Mouse (Mus musculus) heart, adult 11 months (tissue): ENCODE measurements around the gene Vdr.

Experiments used
- DNase-seq: peaks from one replicate; pipeline ENCODE4 v3.0.0; 2022

Gene Vdr

DNA sequence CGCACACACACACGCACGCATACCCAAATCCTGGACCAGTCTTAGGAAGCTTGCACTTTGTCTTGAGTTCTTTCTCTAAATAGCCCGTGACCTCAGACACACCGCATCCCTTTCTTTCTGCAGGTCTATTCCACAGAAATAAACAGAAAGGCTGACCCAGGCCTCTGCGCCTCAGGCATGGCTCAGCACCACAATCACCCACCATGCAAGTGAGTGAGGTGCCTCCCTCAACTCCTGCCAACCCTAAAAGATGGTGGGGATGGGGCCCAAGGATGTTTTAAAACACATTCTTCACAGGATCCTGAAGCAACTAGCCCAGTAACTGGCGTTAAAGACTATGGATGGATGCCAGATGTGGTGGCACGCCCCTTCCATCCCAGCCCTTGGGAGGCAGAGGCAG, 83.0 kb downstream of the Vdr start:
- peak; percentile 87 for DNase-seq

DNA sequence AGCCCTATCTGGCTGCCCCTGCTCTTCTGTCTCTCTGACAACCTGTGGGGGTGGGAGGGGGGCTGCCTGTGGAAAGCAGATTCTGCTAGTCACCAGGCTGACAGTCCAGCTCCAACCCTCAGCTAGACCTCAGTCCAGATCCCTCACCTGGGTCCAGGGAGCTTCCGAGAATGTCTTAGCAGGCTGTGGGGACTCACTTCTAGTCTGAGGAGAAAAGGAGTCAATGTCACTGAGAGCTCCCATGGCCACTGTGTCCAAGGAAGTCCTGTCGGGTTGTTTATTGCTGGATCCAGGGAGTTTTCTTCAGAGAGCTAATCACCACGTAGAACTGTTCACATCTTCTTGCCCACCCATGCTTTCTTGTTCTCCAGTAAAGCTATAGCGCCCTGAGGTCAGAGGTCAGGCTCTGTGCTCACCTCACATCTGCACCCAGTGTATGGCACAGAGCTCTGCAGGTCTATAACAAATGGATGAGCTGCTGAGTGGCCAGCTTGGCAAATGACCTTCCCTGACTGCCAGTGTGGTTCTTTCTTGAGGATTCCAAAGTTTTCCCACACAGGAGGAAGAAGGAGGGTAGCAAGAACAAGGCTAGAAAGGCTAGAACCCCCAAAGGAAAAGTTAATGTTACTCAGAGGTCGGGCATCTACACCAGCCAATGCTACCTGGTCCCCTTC, 83.7 kb downstream of the Vdr start:
- DNase-seq, result peak; percentile 86

DNA sequence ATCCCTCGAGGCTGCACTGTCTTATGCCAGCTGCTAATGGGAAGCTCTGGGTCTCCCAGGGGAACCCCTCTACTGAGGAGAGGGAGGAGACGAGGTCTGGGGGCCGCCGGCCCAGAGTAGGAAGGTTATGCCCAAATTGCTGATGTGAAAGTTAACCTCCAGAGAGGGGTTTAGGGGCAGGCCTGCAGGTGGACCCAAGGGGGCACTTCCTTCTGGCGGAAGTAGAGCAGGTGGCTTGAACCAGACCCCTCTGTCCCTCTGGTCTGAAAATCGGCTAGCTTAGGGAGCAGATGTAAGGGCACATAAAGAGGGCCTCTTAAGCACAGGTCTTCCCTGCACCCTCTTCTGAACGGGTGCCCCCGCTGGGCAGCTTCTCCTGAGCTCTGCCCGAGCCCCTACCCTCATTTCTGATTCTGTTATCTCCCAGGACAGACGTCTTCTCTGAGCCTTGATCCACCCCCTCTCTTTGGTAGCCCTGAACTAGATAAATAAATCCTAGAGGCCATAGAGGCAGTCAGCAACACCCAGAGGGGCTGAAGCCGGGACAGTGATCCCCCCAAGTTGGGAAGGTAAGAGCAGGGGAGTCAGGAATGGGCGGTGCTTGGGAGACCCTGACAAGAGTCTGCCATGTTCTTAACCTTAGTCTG, 84.4 kb downstream of the Vdr start:
- DNase-seq, result no peak

DNA sequence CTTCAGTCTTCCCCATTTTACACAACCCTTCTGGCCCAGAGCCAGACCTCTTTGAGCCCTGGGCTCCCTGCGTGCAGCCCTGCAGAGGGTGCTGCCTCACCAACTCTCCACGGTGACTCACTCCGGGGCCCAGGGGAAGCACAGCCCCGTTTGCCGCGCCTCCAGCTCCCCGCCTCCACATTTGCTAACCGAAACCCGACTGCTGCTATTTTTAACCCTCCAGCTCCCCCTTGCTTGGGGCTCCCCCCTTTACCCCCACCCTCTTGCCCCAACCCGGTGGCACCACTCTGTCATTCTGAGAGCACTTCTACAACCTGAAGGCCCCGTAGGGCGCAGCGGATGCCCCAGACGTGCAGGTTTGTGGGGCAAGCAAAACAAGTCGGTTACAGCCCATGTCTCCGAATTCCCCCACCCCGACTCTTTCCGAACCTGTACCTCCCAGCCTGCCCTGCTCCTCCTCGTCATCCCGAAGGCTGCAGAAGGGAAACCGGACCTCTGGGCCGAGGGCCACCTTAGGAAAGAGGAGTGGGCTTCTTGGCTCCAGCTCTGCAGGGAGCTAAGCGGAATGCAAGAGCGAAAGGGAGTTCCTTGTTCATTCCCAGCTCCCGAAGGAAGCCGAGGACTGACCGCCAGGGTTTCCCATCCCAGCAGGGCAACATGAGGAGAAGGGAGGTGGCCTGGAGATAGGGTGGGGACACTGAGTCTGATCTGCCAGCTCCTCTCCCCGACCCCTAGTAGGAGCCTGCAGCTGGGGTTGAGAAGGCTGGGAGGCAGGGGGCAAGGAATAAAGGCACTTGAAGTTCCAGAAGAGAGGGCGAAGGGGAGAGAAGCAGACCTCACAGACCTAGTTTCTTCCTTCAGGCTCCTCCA, 85.1 kb downstream of the Vdr start:
- DNase-seq, result peak; percentile 99

DNA sequence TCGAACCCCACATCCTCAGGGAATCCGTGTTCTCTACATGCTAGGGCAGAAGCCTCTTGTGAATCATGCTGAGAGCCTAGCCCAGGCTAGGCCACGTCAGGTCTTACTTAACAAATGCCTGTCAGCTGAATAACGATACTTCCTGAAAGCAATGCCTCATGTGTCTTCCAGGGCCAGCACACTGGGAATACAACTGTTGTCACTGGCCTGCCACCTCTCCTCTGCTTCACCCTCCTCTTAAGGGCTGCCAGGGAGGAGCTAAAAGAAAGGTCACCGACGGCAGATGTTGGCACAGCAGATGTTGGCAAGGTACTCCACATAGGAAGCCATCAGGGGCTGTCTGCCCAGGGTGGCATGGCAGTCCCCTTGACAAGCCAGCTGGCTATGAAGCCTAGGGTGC, 86.4 kb downstream of the Vdr start:
- DNase-seq, result peak; percentile 98

DNA sequence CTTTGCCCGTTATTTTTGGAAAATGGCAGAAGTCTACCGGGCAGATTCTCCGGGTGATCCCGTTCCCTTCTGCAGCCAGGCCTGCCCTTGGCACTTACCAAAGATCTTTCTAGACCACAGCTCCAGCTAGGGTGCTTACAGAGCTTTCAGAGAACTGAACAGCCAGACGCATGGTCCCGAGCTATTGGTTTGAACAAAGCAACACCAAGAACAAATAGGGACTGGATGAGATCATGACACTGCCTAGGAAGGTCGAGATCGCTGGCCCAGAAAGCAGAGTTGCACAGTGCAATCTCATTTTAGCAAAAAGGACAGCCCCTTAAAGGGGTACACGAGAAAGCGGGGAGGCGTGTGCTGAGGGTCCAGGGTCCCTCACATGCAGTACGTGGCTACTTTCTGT, 87.0 kb downstream of the Vdr start:
- peak; percentile 90 for DNase-seq

DNA sequence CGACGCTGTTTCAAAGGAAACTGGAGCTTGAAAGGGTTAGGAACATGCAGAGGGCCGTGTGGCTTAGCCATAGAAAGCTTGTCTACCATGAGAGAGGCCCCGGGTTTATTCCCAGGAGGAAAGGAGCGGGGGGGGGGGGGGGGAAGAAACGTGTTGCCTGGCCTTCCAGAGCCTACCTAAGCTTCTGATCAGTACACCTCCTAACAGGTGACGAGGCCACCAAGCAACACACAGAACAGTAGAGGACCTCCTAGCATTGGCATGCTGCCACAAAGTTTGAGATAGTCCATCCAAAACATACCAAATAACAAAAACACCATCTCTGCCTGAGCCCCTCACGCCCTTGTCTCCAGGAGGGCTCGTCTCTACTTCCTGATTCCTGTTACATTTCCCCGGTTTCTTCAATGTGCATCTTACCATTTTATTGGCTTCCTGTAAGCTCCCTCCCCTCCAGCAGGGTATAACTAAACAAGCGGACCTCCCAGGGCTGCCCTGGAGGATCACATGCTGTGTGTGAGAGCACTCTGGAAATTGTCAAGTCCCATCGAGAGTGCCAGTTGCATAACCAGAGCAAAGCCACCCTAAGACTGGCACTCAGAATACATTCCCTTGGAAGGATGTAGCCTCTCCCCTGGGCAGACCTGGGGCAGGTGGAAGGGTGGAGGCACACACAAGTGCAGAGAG, 87.7 kb downstream of the Vdr start:
- peak; percentile 95 for DNase-seq

DNA sequence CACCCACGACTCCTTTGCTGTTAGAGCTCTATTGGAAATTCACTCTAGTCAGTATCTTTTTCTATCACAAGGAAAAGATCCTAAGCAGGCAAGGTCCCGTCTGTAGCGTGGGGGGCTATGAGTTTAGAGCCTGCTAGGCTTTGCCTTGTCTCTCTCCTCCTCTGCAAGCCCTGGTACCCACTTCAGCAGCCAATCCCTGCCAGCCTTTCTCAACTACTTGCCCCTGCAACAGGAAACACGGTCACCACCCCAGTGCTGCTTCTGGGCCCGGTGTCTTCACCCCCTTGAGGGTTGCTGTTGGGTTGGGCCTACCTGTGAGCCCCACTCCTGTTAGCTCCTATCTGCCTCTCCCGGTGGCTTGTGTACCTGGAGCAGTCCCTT, 88.5 kb downstream of the Vdr start:
- DNase-seq, result peak; percentile 94

DNA sequence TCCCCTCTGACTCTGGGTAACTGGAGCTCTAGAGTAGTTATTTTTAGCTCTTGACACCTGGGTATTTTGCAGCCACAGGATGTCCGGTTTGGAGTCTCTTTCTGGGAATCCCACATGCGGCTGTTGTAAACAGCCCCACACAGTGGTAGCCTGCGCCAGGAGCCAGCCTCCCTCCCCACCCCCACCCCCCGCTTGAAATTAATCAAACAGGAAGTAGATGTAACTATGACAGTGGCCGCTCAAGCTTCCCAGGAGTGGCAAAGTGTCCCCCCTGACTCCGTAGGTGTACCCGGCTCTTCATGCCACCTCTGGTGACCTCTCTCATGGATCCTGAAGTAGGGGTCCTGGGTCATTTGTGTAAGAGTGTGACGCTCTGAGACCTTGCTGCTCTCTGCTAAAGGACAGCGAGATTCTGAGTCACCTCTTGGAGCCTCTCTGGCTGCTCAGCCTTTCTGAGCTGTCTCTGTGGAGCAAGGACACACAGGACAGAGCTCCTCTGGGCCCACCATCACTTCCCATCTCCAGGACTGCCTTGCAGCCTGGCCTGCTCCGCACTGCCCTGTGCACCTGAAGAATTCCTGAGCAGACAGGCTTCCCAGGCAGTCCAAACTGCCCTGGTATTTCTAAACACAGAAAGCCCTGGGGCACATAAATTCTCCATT, 89.0 kb downstream of the Vdr start:
- DNase-seq, result peak; percentile 98

DNA sequence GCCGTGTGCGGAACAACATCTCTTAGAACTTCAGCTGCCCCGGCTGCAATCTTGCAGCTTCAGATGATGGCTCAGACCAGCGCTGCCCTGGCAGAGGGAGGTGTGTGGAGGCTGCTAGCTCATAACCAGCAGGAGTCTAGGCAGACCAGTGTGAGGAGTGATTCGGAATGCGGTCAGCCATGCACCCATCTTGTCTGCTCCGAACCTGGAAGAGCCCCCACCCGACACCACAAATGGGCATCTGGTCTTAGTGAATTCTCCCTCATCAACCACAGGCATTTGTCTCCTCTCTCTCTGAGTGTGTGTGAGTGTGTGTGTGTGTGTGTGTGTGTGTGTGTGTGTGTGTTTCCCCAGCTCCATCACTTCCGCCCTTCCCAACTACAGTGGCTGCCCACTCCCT, 90.5 kb downstream of the Vdr start:
- peak; percentile 90 for DNase-seq

DNA sequence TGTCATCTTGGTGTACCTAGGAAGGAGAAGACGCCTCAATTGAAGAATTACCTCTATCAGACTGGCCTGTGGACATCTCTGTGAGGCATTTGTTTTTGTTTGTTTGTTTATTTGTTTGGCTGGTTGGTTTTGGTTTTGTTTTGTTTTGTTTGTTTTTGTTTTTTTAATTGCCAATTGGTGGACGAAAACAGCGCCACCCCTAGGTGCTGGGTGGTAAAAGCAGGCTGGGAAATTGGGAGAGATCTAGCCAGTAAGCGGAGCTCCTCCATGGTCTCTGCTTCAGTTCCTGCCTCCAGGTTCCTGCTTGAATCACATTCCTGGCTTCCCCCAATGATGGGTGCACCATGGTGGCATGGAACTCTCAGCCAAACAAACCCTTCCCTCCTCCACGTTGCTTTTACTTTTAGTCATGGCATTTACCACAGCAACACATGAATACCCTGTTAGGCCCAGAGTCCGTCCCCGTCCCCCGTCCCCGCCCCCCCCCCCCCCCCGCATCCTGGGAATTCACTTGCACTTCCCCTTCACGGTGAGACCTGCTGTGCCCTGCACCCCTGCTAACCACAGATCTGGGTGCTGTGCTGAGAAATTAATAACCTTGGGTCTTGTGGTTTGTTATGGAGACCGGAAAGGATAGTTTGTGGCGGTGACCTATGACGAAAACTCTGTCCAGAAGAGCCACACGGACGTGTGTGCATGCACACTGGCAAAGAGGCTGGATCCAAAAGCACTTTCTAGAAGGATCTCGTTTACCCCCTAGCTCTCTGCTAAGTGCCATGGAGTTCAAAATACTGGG, 94.0 kb downstream of the Vdr start:
- no peak for DNase-seq

DNA sequence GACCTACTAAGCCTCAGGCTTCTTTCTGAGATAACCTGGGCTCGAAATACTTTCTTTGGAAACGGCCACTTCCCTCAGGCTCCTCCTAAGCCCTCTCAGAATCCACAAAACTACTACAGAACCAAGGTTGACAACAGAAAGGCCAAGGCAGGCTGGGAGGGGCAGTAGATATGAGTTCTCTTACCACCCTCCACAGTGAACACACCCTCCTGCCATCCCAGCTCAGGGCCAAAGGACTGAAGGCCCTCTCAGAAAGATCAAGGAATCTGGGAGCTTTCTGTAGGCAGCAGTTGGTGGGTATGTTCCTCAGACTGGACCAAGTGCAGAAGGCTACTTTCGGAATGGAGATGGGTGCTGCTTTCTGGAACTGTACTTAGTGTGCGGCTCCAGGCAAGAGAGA, 95.2 kb downstream of the Vdr start:
- no peak for DNase-seq

DNA sequence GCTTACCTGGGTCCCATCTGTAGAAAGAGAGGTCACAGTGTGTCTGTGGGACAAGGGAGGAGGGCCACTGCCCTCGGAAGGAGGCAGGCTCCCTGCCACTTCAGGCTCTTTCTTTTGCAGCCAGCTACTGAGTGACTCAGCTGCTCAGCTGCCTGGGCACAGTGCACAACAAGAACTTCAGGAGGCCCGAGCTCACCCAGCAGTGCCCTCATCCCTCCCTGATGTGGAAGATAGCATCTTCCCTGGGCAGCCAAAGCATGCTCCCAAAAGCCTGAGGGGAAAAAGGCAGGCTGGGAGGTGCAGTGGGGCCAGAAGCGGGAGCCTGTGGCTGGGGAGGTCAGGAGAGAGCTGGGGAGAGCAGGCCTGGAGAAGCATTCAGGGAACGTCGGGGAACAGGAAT, 95.7 kb downstream of the Vdr start:
- peak; percentile 92 for DNase-seq

DNA sequence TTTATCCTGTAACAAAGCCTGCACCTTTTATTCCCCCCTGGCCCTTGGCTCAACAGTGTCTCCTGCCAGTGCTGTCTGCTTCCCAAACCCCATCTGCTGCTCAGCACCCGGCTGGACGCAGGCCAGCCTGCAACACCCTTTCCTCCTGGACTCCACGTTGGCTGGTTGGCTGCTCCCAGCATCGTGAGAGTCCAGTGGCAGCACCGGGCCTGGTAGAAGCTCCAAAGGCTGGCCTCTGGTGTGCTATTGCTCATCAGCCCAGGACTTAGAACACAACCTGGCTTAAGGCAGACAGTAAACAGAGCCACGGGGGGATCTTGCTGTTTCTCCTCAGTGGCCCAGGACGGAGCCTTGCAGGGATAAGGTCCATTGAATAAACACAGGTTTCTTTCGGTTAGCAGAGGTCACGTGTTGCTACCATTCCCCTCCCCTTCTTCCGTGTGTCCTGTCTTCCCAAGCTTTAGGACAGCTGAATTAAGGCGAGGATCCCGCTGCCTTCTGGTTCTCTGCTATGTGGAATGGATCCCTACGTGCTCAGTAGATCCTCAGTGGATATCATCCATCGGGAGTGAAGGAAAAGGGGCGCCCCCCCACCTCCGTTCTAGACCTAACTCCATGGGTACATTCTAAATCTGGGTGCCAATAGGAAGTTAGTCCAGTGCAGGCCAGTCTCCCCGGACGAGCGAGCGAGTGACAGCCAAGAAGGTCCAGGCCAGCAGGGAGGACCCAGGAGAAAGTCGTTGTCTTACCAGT, 96.8 kb downstream of the Vdr start:
- peak; percentile 98 for DNase-seq

DNA sequence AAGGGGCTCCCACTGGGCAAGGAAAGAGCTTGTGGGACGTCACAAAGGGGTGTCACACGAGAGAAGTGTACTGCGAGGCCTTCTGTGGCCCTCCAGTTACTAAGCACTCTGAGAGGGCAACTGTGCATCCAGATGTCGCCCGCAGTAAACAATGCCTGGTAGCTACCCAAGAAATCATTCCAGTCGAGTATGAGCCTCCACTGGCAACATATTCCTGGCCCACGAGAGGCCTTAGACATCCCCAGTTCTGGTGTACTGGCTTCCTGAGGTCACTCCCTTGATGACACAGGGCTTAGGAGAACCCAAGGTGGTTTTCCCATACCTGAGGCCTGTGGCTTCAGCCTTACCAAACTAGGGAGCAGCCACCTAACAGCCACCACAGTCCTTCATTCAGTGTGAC, 97.6 kb downstream of the Vdr start:
- peak; percentile 92 for DNase-seq

DNA sequence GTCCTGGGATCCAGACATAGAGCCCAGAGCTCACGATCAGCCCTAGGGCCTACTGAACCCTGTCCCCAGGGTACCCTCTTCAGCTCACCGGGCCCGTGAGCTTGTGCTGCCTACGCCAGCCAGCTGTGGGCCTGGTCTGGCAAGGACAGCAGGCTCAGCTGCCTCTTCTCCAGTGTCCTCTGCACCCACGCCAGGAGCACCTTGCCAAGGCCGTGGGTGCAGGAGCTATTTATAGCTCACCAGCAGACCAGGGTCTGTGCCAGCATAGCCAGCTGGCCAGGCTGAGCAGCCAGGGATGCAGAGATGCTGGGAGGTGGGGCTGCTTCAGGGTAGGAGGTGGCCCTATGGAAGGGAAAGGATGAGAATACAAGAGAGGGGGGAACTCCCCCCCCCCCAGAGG, 98.3 kb downstream of the Vdr start:
- peak; percentile 99 for DNase-seq

DNA sequence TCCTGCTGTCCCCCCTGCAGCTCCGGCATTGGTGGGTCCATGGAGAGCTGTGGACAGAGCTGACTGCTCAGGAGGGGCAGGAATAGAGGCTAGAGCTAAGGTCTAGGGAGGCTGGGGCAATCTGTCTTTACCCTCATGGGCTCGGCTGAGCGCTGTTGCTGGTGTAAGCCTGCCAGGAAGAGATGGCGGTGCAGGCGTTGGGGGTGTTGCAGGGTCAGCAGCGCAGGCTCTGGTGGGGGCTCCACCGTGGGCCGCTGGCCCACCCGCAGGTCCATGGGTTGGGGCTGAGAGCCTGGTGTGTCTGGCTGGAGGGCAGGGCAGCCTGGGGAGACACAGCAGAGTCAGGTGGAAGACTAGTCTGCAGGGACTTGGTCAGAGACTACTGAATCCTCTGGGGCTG, 99.1 kb downstream of the Vdr start:
- DNase-seq, result peak; percentile 90

DNA sequence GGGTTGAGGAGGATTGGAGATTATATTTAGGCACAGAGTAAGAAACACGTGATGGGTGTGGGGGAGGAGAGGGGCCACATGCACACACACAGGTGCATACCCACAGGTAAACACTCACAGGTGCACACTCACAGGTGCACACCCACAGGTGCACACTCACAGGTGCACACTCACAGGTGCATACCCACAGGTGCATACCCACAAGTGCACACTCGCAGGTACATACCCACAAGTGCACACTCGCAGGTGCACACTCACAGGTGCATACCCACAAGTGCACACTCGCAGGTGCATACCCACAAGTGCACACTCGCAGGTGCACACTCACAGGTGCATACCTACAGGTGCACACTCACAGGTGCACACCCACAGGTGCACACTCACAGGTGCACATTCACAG, 100.0 kb downstream of the Vdr start:
- no peak for DNase-seq

DNA sequence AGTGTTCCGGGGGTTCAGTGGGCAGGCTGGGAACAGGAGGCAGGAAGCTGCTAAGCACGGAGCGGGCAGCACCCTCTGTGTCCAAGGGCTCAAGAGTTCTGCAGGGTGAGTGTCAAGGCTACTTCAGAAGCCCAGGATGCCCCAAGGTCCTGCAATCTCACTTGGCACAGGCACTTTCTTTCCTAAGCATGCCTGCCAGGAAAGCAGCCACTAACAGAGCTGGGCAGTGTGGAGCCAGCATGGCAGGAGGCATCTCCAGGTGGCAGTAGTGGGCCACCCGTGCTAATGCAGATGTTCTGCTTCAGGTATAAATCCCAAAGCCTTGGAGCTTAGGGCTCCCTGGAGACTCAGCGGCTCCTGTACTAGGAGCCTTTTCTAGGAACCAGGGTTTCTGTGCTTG, 100.5 kb downstream of the Vdr start:
- DNase-seq, result peak; percentile 94

DNA sequence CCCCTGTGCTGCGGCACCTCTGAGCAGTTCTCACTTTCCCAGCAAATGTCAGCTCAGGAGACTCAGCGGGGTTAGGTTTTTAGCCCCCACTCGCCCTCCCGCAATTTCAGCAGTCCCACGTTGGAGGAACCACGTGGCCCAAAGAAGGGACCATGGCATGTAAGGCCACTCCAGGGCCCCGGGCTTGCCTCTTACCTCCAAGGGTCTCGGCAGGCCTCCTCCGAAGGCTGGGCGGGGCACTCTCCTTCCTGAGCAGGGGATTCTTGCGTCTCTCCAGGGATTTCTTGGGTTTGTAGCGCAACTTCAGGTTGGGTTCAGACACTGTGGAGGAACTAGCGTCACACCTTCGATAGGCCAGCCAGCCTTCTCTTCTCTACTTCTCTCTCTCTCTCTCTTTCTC, 101.2 kb downstream of the Vdr start:
- DNase-seq, result peak; percentile 92

DNA sequence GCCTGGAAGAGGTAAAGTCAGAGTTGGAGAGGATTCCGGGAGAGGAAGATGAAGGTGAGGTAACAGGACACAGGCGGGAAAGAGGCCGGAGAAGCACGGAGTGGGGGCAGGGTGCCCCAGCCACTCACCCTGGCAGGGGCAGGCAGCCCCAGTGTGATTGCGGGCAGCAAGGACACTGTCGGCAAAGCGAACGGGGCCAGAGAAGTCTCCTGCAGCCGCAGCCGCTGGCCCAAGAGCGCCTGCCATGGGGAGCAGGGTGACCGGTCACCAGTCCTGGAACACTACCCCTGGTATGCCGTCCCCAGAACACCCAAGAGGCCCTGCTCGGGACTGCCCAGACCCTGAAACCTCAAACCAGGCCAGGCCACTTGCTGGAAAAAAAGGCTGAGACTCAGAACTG, 101.9 kb downstream of the Vdr start:
- DNase-seq, result peak; percentile 89
